Mouse (Mus musculus) cerebellum, adult 9-11 months (tissue): ENCODE data around the gene Plcxd2.

Experiments used
- DNase-seq: peaks from one replicate; pipeline ENCODE4 v3.0.0; 2022

Gene Plcxd2

GRCm38 (mm10) chr16:45935956-45936483 is 74.0 kb downstream of the Plcxd2 start:
- no peak for DNase-seq

GRCm38 (mm10) chr16:45934721-45935407 is 75.2 kb downstream of the Plcxd2 start:
- no peak for DNase-seq

- no peak for DNase-seq
Measured at GRCm38 (mm10) chr16:45930308-45930707, 79.7 kb downstream of the Plcxd2 start.

GRCm38 (mm10) chr16:45928090-45928489 is 81.9 kb downstream of the Plcxd2 start:
- DNase-seq = no peak

GRCm38 (mm10) chr16:45927601-45928000 is 82.4 kb downstream of the Plcxd2 start:
- DNase-seq = no peak

GRCm38 (mm10) chr16:45926875-45927274 is 83.1 kb downstream of the Plcxd2 start:
- no peak for DNase-seq

GRCm38 (mm10) chr16:45923731-45924424 is 86.1 kb downstream of the Plcxd2 start:
- no peak for DNase-seq

- no peak for DNase-seq
Measured at GRCm38 (mm10) chr16:45922546-45923229, 87.3 kb downstream of the Plcxd2 start.

- DNase-seq = no peak
Measured at GRCm38 (mm10) chr16:45919572-45919971, 90.4 kb downstream of the Plcxd2 start.
